ENCODE assay signal across 9 mouse cellular contexts in genomic region chr14:34969102-34969819, GRCm38 (mm10).
DNase-seq lines count a peak whose midpoint lies in the region; ATAC-seq and TF ChIP-seq lines count a peak whose summit lies in the region.
"Had no signal": no experiment of that assay in that cellular context is flagged by ENCODE, and none has a peak within 500 bp of the region (broad histone marks: within the 10 kb centered on the region; RNA-seq: fewer than 3 reads in every experiment).

No protein-coding gene starts in this region.

- H3K4me1 ChIP-seq in hindbrain, embryonic 10.5 days (replicated peaks): peaks cover 14% of the 10 kb centered on the region
- H3K4me1 ChIP-seq in midbrain, embryonic 11.5 days (ENCODE audit: control insufficient read depth, insufficient read depth, low read length): no peaks in the 10 kb centered on the region; the same call in 1 of the 2 replicates
- H3K4me1 ChIP-seq in liver, embryonic 12.5 days: no peaks in the 10 kb centered on the region
- H3K4me1 ChIP-seq: liver, embryonic 13.5 days had no signal

- in situ Hi-C loops in Patski (cut with MboI; ENCODE audit: low pct_unique_long_range_greater_than_20kb): no loop called here

- CTCF ChIA-PET in Patski (lab: Charles Lee): no interaction called here

- TF ChIP-seq CTCF in Patski (IDR thresholded peaks at IDR 0.05): no peak

- ATAC-seq in Patski: peak; percentile 31
- peak; percentile 81 for ATAC-seq in midbrain, embryonic 11.5 days (ENCODE audit: low FRiP score)
- ATAC-seq in liver, embryonic 12.5 days: no peak

- no peak overlapping the region for H3K4me2 ChIP-seq in midbrain, embryonic 11.5 days
- H3K4me2 ChIP-seq in liver, embryonic 12.5 days: no peak overlapping the region
- H3K4me2 ChIP-seq: liver, embryonic 13.5 days had no signal

- 28% methylated on average over 6 of the region's 6 CpGs for WGBS in hindbrain, embryonic 10.5 days
- whole genome bisulfite sequencing in midbrain, embryonic 11.5 days: 24% methylated on average over 6 of the region's 6 CpGs
- 37% methylated on average over 6 of the region's 6 CpGs for WGBS in liver, embryonic 12.5 days (ENCODE audit: insufficient replicate concordance)

- no peaks in the 10 kb centered on the region for H3K9me3 ChIP-seq in hindbrain, embryonic 10.5 days
- no peaks in the 10 kb centered on the region for H3K9me3 ChIP-seq in midbrain, embryonic 11.5 days (ENCODE audit: control insufficient read depth, low read length)
- H3K9me3 ChIP-seq in liver, embryonic 12.5 days (replicated peaks): no peaks in the 10 kb centered on the region
- H3K9me3 ChIP-seq: liver, embryonic 13.5 days had no signal

- no peaks in the 10 kb centered on the region for H3K27me3 ChIP-seq in Patski
- H3K27me3 ChIP-seq in hindbrain, embryonic 10.5 days (ENCODE audit: insufficient read depth, poor library complexity, severe bottlenecking): peaks cover 6% of the 10 kb centered on the region; the same call in 1 of the 2 replicates
- peaks cover 10% of the 10 kb centered on the region; the same call in 1 of the 2 replicates for H3K27me3 ChIP-seq in midbrain, embryonic 11.5 days (ENCODE audit: control insufficient read depth, insufficient read depth, low read length)
- H3K27me3 ChIP-seq in liver, embryonic 12.5 days (replicated peaks): no peaks in the 10 kb centered on the region
- H3K27me3 ChIP-seq: liver, embryonic 13.5 days had no signal

- POLR2A ChIA-PET in Patski (lab: Charles Lee): no interaction called here

- peak; percentile 28 to 48 for DNase-seq in cerebellum, postnatal 10 days
- DNase-seq in cerebellum, adult 11 months: no peak
- DNase-seq in Patski (ENCODE audit: low read depth, low spot score): no peak
- DNase-seq in hindbrain, embryonic 10.5 days (ENCODE audit: low spot score): peak; percentile 22
- peak; percentile 87 for DNase-seq in midbrain, embryonic 11.5 days (ENCODE audit: low spot score, missing footprints)
- DNase-seq in T-cell, adult 2 months (ENCODE audit: low spot score): no peak
- no peak for DNase-seq in spleen, postnatal 10 days (ENCODE audit: low spot score in 2 of 2)
- DNase-seq: liver, embryonic 13.5 days had no signal

- no peak overlapping the region for H3K9ac ChIP-seq in midbrain, embryonic 11.5 days (ENCODE audit: low read length)
- no peak overlapping the region for H3K9ac ChIP-seq in liver, embryonic 12.5 days
- H3K9ac ChIP-seq: liver, embryonic 13.5 days had no signal

- no peak overlapping the region for H3K4me3 ChIP-seq in hindbrain, embryonic 10.5 days
- no peak overlapping the region for H3K4me3 ChIP-seq in midbrain, embryonic 11.5 days (ENCODE audit: low read depth, low read length)
- H3K4me3 ChIP-seq in liver, embryonic 12.5 days: no peak overlapping the region
- H3K4me3 ChIP-seq: liver, embryonic 13.5 days had no signal

- H3K36me3 ChIP-seq in hindbrain, embryonic 10.5 days: no peaks in the 10 kb centered on the region
- no peaks in the 10 kb centered on the region for H3K36me3 ChIP-seq in midbrain, embryonic 11.5 days (ENCODE audit: control insufficient read depth, insufficient read depth, low read length)
- H3K36me3 ChIP-seq in liver, embryonic 12.5 days: no peaks in the 10 kb centered on the region
- H3K36me3 ChIP-seq: liver, embryonic 13.5 days had no signal

- H3K27ac ChIP-seq in hindbrain, embryonic 10.5 days: no peak overlapping the region
- H3K27ac ChIP-seq in midbrain, embryonic 11.5 days (ENCODE audit: low read depth, low read length): no peak overlapping the region
- H3K27ac ChIP-seq in liver, embryonic 12.5 days: no peak overlapping the region
- H3K27ac ChIP-seq: liver, embryonic 13.5 days had no signal

Comparison
In these comparisons a context has a peak if more than half of its experiments do, and no peak if none do; other contexts are left out.
1. DNase-seq: peak in cerebellum, postnatal 10 days (2 of 2), hindbrain, embryonic 10.5 days (single experiment) and midbrain, embryonic 11.5 days (single experiment); none in cerebellum, adult 11 months (single experiment), Patski (single experiment), T-cell, adult 2 months (single experiment) and spleen, postnatal 10 days (0 of 2).